Mouse (Mus musculus) liver, postnatal 0 days (tissue): ENCODE measurements around the gene Trmt44.

Source experiments
- CTCF ChIP-seq: sonication (generic); IDR thresholded peaks from 2 replicates; pipeline ENCODE4 v1.5.1; 2016; ENCODE audit warnings: antibody characterized with exemption, low read depth
- EP300 ChIP-seq: IDR thresholded peaks from 2 replicates; pipeline ENCODE4 v1.6.1; 2016; ENCODE audit warnings: antibody characterized with exemption, low read depth, mild to moderate bottlenecking

GRCm38 (mm10) chr5:35612722-35613121 is 37.9 kb upstream of the Trmt44 start:
- TF ChIP-seq CTCF (no peak), EP300 (no peak)
